Mouse (Mus musculus): ENCODE data around the gene Prickle1.

The Prickle1 gene

DNA sequence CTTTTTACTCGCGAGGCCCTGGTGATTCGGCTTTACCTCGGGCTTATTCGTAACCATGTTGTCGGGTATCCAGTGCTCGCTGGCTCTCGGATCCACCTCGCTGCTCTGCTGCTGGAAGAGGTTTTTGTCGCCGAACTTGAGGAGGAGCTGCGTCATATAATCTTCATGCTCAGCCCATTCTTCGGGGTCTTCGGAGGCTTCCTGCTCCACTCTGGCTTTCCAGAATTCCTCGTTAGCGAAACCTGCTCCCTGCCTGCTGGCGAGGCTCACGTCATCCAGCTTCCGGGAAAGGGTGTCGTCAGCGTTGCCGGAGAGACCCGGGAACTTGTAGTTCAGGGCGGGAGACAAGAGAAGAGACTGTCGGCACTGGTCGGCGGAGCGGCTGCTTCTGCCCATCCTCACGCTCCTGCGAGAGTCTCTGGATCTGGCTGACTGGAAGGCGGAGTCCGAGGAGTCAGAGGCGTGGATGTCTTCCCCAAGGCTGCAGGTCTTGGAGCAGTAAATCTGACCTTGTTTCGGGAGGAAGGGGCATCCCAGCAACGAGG lies 92.4 kb downstream of the Prickle1 start:
- DNase-seq (ENCODE audit: low spot score): no peak

DNA sequence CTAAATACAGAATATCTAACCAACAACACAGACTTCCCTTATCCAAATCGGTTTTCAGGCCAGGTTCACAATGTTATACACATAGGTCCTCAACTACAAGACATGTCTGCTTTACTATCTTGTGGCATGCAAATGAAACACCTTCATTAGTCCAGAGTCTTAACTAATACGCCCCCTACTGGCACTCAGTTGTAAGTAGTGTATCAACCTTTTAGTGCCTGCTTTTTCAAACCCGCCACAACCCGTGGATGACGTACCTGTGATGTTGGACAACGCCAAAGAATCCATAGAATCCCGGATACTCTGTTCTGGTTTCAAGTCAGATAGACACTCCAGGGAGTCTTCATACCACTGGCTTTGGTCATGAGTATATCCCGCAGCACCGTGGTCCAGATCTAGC lies 93.0 kb downstream of the Prickle1 start:
- no peak for DNase-seq (ENCODE audit: low spot score)

DNA sequence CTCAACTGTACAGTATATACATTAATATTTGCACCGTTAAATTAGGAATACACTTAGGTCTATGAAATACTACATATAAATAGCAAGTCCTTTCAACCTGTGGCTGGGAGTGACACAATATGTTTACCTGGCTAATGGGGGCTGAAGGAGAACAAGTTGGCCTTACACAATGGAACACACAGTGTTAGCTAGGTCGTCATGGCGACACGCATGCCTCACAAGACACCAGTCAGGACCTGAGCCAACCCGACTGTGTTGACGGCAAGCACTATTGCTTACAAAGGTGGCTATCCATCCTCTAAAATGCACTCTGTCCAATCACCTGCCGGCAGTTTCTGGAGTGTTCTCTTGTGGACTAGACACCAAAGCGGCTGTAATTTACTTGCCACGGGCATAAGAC lies 95.8 kb downstream of the Prickle1 start:
- DNase-seq (ENCODE audit: low spot score): no peak

- DNase-seq (ENCODE audit: low spot score): no peak
Measured at GRCm38 (mm10) chr15:93494700-93495099, 101.0 kb downstream of the Prickle1 start.

DNA sequence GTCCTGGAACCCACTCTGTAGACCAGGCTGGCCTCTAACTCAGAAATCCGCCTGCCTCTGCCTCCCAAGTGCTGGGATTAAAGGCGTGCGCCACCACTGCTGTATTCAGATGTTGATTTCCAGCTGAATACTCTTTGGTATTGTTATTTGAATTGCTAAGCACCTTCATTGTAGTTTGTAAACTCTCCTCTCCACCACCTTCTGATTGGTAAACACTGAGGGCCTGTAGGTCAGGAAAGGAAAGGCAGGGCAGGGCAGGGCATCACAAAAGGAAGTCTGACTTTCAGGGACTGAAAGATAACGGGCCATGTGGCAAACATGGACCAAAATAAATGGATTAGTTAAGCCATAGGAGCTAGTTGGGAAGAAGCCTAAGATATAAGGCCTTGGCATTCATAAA lies 106.1 kb downstream of the Prickle1 start:
- no peak for DNase-seq (ENCODE audit: low spot score)

DNA sequence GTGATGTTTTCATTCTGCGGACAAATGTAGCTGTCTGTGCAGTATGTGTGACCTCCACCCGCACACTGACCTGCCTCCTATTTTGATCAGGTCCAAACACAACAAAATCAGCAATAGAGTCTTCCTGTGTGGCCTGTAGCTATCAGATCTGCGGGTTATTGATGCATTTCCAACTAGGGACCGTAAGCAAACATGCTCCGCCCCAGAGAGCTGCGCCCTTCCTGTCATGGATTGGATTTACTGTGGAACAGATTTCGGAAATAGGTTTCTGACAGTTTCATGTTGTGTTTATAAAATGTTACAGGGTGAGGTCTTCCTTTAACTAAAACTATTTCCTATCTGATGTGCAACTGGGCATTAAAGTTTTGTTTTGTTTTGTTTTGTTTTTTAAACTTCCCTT lies 109.6 kb downstream of the Prickle1 start:
- no peak for DNase-seq (ENCODE audit: low spot score)

GRCm38 (mm10) chr15:93485252-93485651 lies 110.4 kb downstream of the Prickle1 start:
- DNase-seq (ENCODE audit: low spot score): no peak

DNA sequence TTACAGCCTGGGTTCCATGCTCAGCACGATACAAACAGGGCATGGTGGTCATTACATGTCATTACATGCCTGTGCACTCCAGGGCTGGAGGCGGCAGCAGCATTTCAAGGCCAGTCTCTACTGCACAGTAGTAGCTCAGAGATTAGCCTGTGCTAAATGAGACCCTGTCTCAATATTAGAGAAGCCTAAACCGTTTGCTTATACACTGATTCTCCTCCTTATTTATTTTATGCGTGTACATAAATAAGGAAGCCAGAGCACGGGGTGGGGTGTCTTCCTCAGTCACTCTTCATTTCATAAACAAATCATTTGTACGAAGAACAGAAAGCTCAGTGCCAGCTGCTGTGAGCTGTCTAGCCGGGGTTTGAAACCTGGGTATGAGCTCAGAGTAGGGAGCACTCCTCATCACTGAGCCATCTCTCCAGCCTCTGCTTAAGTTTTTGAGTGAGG lies 111.4 kb downstream of the Prickle1 start:
- DNase-seq (ENCODE audit: low spot score): no peak

- DNase-seq (ENCODE audit: low spot score): no peak
Measured at GRCm38 (mm10) chr15:93481112-93481511, 114.6 kb downstream of the Prickle1 start.

GRCm38 (mm10) chr15:93479445-93479844 lies 116.2 kb downstream of the Prickle1 start:
- DNase-seq (ENCODE audit: low spot score): peak; percentile 58

GRCm38 (mm10) chr15:93478676-93479075 lies 117.0 kb downstream of the Prickle1 start:
- no peak for DNase-seq (ENCODE audit: low spot score)

DNA sequence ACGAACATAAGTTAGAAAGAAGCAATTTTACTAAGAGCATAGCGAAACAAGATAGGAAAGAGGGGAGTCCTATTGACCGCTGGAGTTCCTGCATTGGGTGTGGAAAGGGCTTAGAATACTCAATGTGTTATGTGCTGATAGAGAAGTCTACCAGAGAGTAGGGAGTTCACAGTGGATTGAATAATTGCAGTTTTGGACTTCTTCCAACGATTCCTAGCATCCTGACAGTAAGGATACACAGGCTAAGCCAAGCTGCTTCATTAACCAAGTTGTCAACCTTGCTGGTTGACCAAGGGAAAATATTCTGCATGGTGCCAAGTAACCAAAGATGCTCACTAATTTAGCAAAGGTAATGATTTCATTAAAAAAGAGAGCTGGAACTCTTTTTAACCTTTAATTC lies 118.0 kb downstream of the Prickle1 start:
- DNase-seq (ENCODE audit: low spot score): no peak

- no peak for DNase-seq (ENCODE audit: low spot score)
Measured at GRCm38 (mm10) chr15:93475688-93476087, 120.0 kb downstream of the Prickle1 start.

DNA sequence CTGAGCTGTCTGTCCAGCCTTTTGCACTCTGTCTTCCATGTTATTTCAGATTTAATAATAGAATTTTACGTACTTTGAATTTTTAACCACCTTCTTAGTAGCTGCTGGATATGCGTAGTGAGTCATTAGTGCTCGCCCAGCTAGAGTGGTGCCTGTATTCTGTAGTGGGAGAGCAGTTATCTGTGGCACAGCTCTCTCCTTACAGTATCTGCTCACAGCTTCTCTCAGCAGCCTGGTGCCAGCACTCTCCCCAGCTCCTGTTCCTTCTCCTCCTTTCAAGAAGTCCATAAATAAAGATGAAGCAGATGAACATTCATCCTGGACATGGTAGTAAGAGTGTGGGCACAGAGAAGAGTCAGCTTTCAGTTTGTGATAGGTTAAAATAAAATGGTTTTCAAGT lies 121.4 kb downstream of the Prickle1 start:
- no peak for DNase-seq (ENCODE audit: low spot score)

DNA sequence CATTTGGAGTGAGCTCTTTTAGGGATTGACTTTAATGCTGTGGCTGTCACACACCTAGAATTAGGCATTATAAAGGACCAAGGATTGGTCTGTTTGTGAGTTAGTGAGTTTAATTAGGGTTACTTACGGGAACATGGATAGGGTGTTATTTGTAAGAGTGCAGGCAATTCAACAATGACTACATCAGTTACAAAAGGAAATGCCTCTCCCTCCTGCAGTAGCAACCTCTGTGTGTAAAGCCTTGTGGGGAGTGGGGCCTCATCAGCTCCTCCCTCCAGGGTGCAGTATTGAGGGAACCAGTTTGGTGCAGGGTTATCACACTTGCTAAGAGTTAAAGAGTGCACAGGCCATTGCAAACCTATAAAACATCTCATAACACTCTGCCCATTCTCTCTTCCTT lies 123.6 kb downstream of the Prickle1 start:
- no peak for DNase-seq (ENCODE audit: low spot score)

DNA sequence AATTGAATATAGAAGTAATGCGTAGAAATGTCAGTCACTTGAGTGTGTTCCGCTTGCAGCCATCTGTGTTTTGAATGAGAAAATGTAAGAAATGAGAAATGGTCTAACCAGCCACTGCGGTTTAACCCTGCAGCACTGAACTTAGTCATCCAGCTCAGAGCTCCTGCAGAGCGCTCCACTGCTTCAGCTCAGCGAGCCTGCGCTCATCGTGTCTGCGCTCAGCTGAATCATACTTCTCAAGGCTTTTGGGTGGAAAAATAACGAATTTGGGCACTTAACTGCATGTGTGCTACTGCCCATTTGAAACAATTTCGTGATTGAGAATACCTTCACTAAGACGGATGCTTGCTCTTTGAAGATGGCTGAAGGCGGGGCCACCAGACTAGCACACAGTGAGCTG lies 124.0 kb downstream of the Prickle1 start:
- DNase-seq (ENCODE audit: low spot score): no peak

DNA sequence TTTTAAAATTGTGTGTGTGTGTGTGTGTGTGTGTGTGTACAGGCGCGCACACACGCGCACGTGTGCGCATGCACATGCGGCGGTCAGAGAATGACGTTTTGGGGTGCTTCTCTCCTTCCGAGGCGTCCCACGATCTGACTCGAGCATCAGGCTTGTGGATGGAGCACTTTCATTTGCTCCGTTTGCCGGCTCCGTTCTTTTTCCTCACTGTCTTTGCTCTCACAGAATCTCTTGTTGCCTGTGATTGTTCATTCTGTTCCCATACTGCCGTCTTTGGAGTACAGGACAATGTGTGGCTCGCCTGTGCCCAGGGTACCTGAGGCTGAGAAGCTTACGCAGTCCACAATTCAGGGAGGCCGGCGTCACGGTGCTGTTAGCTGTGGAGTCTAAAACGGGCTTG lies 134.6 kb downstream of the Prickle1 start:
- no peak for DNase-seq (ENCODE audit: low spot score)

GRCm38 (mm10) chr15:93459422-93459821 lies 136.3 kb downstream of the Prickle1 start:
- no peak for DNase-seq (ENCODE audit: low spot score)

DNA sequence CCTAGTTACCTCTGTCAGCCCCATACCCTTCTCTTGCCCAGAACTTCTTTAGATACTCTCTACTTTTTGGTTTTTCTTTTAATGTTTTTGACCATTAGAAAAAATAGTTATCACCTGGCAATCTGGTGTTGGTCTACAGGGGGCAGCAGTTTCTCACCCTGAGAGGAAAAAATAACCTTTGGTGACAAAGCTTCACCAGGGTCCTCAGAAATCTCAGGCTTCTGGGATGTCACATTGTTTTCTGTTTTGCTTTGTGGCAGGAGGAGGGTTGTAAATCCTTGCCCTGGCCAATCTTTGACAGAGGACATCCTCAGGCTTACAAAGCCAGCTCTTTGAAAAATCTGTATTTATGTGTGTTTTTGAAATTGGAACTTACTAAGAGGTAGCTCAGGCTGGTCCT lies 139.7 kb downstream of the Prickle1 start:
- no peak for DNase-seq (ENCODE audit: low spot score)

- no peak for DNase-seq (ENCODE audit: low spot score)
Measured at GRCm38 (mm10) chr15:93453296-93453695, 142.4 kb downstream of the Prickle1 start.

Data from layer of hippocampus, adult 9-10 months (tissue).